Mouse (Mus musculus): ENCODE measurements at regions not wholly inside any gene's neighbourhood (a gene's known extent, or its start where the extent isn't known, plus 50 kb on each side); places are given as distances from the start of the nearest gene placed in this dataset.
"Not testable (repeated sequence)": the region's sequence is repeated elsewhere in the genome, so short reads cannot be mapped to it uniquely, and the experiment has no call there.

DNA sequence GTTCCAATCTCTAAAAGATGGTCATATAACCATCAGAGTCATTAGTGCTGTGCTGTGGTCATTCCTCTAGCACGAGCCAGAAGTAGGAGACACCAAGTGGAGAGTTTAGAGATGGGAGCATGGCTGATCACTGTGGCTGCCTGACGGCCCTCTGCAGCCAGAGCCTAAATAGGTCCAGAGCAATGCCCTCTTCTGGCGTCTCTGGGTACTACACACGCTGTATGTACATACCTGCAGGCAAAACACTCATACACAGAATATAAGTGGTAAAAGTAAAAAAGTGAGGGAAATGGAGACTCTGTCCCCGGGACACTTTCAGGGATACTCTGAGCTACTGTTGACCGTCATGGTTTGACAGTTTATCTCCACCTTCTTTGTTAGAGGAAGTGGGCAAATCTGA is 91.4 kb downstream of the Gm21738 start:
- DNase-seq (ENCODE audit: low spot score), result no peak

DNA sequence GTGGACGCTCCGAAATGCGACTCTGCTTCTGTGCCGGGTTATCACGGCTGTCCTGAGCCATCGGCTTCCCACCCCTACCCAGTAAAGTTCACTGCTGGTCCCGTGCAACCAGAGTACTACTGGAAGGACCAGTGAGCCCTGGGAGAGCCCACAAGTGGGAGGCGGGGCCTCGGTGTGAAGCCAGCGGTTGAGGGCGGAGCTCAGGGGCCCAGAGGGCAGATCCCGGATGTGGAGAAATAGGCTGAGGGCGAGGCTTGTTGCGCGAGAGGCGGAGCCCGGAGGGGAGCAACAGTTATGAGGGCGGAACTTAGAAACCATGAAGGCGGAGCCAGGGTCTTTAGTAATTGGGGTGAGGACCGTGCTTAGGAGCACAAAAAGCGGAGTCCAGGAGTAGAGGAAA is 107.1 kb downstream of the Gm21738 start:
- no peak for DNase-seq (ENCODE audit: low spot score)

GRCm38 (mm10) chr14:19302859-19303258 is 115.9 kb downstream of the Gm21738 start:
- DNase-seq (ENCODE audit: low spot score), result not testable (repeated sequence)

DNA sequence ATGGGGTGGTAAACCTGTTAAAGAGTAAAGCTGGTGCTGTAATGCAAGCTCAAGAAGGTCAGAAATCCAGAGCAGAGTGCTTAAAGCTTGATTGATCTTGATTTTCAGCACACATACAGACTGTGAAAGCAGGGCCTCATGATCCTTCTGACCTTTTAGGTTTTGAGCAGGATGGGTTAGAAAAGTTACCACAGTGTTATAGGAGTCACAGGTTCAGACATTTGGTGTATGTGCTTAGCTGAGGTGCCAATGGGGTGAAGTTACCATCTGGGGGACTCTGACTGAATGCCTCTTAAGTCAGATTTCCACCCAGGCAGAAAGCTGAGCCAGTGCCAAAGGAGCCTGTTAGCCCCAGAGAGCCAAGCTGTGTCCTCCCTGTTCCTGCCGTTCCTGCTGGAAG is 139.6 kb downstream of the Gm21738 start:
- no peak for DNase-seq (ENCODE audit: low spot score)

GRCm38 (mm10) chr14:19277777-19278385 is 140.8 kb downstream of the Gm21738 start:
- peak; percentile 88 for DNase-seq (ENCODE audit: low spot score)
